Mouse (Mus musculus) embryonic facial prominence, embryonic 14.5 days (tissue): ENCODE results near the gene Flt3l. TPM values are rescaled to one million over a fixed set of nuclear protein-coding genes. Genes with fewer than 3 reads are reported as not detected.

ENCODE experiments used
- ATAC-seq: fragments of 200-750 bp; cut with Nextera tagmentation; 2 replicates; pipeline ENCODE4 v1.8.0; 2017; ENCODE audit warnings: low read depth, moderate number of reproducible peaks, moderate TSS enrichment
- DNase-seq: peaks from one replicate; pipeline ENCODE4 v3.0.0-alpha.2; 2015; ENCODE audit warnings: low spot score
- H3K27ac ChIP-seq: fragments of 300-500 bp; sonication (generic); replicated peaks from 2 replicates; pipeline ENCODE4 v1.5.1; 2014; ENCODE audit warnings: low read depth, mild to moderate bottlenecking, low read length, moderate library complexity
- H3K27me3 ChIP-seq: fragments of 300-500 bp; sonication (generic); replicated peaks from 2 replicates; pipeline ENCODE4 v1.6.1; 2014; ENCODE audit warnings: low read length; ENCODE audit not compliant: control insufficient read depth, insufficient read depth
- H3K36me3 ChIP-seq: fragments of 300-500 bp; sonication (generic); 2 replicates; pipeline ENCODE4 v1.6.1; 2014; ENCODE audit warnings: low read length, mixed read lengths; ENCODE audit not compliant: control insufficient read depth, insufficient read depth
- H3K4me1 ChIP-seq: fragments of 300-500 bp; sonication (generic); 2 replicates; pipeline ENCODE4 v1.6.1; 2014; ENCODE audit warnings: antibody characterized with exemption, low read length; ENCODE audit not compliant: control insufficient read depth, insufficient read depth
- H3K4me2 ChIP-seq: fragments of 300-500 bp; sonication (generic); 2 replicates; pipeline ENCODE4 v1.6.1; 2014; ENCODE audit warnings: low read depth, mild to moderate bottlenecking, low read length, moderate library complexity, mixed read lengths
- H3K4me3 ChIP-seq: fragments of 300-500 bp; sonication (generic); 2 replicates; pipeline ENCODE4 v1.5.1; 2014; ENCODE audit warnings: low read depth, mild to moderate bottlenecking, low read length
- H3K9ac ChIP-seq: fragments of 300-500 bp; sonication (generic); 2 replicates; pipeline ENCODE4 v1.6.1; 2014; ENCODE audit warnings: low read depth, mild to moderate bottlenecking, low read length, moderate library complexity, mixed read lengths
- H3K9me3 ChIP-seq: fragments of 300-500 bp; sonication (generic); 2 replicates; pipeline ENCODE4 v1.6.1; 2016; ENCODE audit warnings: low read length; ENCODE audit not compliant: control insufficient read depth
- WGBS: fragments of 180-500 bp; shearing (Covaris S2); extraction: QIAGEN DNeasy Blood & Tissue Kit; methylation state at CpG from one replicate; pipeline ENCODE4 v1.1.7; 2014; 5-methylcytosine and 5-hydroxymethylcytosine counted together
- polyA plus RNA-seq: library from polyadenylated mRNA; unstranded; fragments of >200 nt; fragmentation: Nextera tagmentation; extraction: Ambion mirVana; gene quantifications from 2 replicates; pipeline ENCODE4 v1.2.1, GENCODE M21; 2014

Gene Flt3l
- polyA plus RNA-seq, 1 experiment from 2014 or later = 2.3 TPM

DNA sequence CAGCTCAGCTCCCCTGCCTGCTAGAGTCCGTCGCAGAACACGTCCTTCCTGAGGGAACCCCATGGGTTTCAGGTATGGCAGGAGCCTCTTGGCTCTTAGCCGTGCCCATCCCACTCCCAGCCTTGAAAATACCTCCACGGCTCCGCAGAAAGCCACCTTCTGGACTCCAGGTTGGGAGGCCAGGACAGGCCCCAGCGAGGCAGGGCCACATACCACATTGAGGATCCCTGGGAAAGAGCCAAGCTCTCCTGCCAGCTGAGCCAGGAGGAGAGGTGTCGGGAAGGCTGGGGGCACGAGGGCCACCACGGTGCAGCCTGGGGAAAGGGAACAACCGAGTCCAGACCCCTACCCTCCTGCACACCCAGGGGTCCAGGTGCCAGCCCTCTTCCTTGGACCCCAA is 11.0 kb upstream of the Flt3l start:
- no peak overlapping the region for H3K27ac ChIP-seq
- no peaks in the 10 kb centered on the region for H3K27me3 ChIP-seq
- no peak for ATAC-seq
- H3K36me3 ChIP-seq = peaks cover 43% of the 10 kb centered on the region
- H3K9ac ChIP-seq = no peak overlapping the region
- H3K4me2 ChIP-seq = no peak overlapping the region
- no peaks in the 10 kb centered on the region for H3K9me3 ChIP-seq
- DNase-seq = no peak
- WGBS = 88% methylated on average over 11 of the region's 11 CpGs
- no peaks in the 10 kb centered on the region for H3K4me1 ChIP-seq
- H3K4me3 ChIP-seq = no peak overlapping the region

- ATAC-seq = no peak
- no peaks in the 10 kb centered on the region for H3K27me3 ChIP-seq
- no peak overlapping the region for H3K4me2 ChIP-seq
- H3K4me3 ChIP-seq = no peak overlapping the region
- 97% methylated on average over 8 of the region's 8 CpGs for WGBS
- no peak for DNase-seq
- no peak overlapping the region for H3K9ac ChIP-seq
- H3K4me1 ChIP-seq = no peaks in the 10 kb centered on the region
- no peaks in the 10 kb centered on the region for H3K9me3 ChIP-seq
- H3K27ac ChIP-seq = no peak overlapping the region
- peaks cover 43% of the 10 kb centered on the region for H3K36me3 ChIP-seq
Measured at GRCm38 (mm10) chr7:45145460-45145859, 9.2 kb upstream of the Flt3l start.

GRCm38 (mm10) chr7:45144368-45145174 is 8.3 kb upstream of the Flt3l start:
- ATAC-seq (no peak), DNase-seq (no peak)
- no peaks in the 10 kb centered on the region for H3K9me3 ChIP-seq
- 83% methylated on average over 13 of the region's 13 CpGs for WGBS
- no peak overlapping the region for H3K4me3 ChIP-seq
- no peak overlapping the region for H3K27ac ChIP-seq
- H3K4me2 ChIP-seq = no peak overlapping the region
- H3K9ac ChIP-seq = no peak overlapping the region
- peaks cover 43% of the 10 kb centered on the region for H3K36me3 ChIP-seq
- no peaks in the 10 kb centered on the region for H3K27me3 ChIP-seq
- no peaks in the 10 kb centered on the region for H3K4me1 ChIP-seq

GRCm38 (mm10) chr7:45141914-45142313 is 5.7 kb upstream of the Flt3l start:
- no peak for ATAC-seq

DNA sequence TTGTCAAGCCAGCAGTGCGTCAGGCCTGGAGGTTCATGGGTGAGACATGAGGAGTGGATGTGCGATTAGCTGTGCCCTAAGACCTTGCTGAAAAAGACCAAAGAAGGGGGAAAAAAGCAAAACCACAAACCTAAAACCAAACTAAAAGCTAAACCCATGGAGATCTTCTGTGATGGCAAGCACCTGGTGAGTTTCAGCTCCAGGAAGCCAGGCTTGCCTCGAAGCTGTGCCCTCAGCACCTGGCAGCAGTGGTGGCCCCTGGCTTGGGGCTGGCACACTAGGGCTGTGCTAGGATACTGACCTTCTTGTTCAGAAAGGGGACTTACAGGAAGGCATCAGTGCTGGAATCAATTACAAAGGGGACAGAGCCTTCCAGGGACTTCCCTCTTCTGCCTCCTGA is 5.1 kb upstream of the Flt3l start:
- no peaks in the 10 kb centered on the region for H3K4me1 ChIP-seq
- H3K4me2 ChIP-seq = no peak overlapping the region
- H3K9me3 ChIP-seq = no peaks in the 10 kb centered on the region
- ATAC-seq (no peak), DNase-seq (no peak)
- peaks cover 33% of the 10 kb centered on the region for H3K36me3 ChIP-seq
- no peak overlapping the region for H3K9ac ChIP-seq
- H3K4me3 ChIP-seq = no peak overlapping the region
- H3K27me3 ChIP-seq = no peaks in the 10 kb centered on the region
- WGBS = 88% methylated on average over 3 of the region's 3 CpGs
- H3K27ac ChIP-seq = no peak overlapping the region

More at GRCm38 (mm10) chr7:45141914-45142313, 5.7 kb upstream of the Flt3l start:
- Histone ChIP-seq H3K4me1 (no peaks in the 10 kb centered on the region), H3K9me3 (no peaks in the 10 kb centered on the region), H3K36me3 (peaks cover 35% of the 10 kb centered on the region), H3K9ac (no peak overlapping the region), H3K27ac (no peak overlapping the region), H3K27me3 (no peaks in the 10 kb centered on the region), H3K4me2 (no peak overlapping the region), H3K4me3 (no peak overlapping the region)
- no peak for DNase-seq
- WGBS = 87% methylated on average over 5 of the region's 5 CpGs

DNA sequence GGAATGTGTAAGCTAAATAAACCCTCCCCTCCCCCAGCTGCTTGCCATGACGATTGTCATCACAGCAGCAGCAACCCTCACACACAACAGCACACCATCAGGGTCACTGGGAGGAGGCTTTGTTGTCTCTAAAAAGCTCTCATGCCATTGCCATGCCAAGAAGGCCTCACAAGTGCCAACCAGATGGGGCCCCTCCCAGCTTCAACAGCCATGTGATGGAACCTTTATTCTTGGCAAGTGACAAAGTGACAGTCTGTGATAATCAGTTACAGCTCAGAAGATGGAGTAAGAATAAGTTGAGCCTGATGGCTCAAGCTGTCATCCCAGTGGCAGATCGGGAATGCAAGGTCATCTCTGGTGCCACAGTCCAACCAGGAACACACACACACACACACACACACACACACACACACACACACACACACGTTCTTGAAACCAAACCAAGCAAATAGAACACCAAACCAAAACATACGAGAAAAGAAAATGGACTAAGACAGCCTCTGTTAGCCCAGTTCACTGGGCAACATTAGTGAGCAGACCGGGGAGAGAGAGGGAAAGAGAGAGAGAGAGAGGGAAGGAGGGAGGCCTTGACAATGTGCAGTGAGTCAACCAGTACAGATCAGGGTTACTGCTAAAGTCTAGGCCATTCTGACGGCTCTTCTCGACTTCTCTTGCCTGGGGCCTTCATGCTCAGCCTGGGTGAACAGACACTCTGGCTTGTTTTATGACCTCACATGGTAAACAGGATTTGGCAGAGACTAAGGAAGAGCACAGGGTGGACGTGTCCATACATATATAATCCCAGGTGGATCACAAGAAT is 3.9 kb upstream of the Flt3l start:
- no peak overlapping the region for H3K4me3 ChIP-seq
- H3K4me1 ChIP-seq = peaks cover 4% of the 10 kb centered on the region; the same call in 1 of the 2 replicates
- peaks cover 26% of the 10 kb centered on the region for H3K36me3 ChIP-seq
- WGBS = 74% methylated on average over 8 of the region's 8 CpGs
- H3K27ac ChIP-seq = no peak overlapping the region
- H3K9ac ChIP-seq = no peak overlapping the region
- no peak overlapping the region for H3K4me2 ChIP-seq
- no peak for ATAC-seq
- DNase-seq = no peak
- H3K9me3 ChIP-seq = no peaks in the 10 kb centered on the region
- H3K27me3 ChIP-seq = no peaks in the 10 kb centered on the region

DNA sequence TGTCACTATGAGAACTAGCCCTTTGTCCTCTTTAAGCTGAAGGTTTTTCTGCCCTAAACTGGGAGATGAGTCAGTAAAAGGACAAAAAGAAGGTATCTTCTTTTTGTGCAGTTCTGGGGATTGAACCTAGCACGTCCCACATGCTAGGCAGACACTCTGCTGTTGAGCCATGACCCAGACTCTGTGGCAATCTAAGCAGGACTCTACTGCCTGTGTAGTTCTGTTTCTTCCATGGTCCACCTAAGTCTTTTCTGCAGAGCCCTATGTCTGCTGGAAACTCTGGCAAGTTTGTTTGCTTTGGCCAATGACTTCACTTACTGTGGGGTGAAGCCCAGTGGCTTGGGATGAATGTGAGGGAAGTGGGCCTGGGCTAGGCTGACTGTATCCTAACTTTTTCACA is 2.2 kb upstream of the Flt3l start:
- DNase-seq (no peak), ATAC-seq (no peak)
- no peak overlapping the region for H3K4me2 ChIP-seq
- no peak overlapping the region for H3K9ac ChIP-seq
- no peak overlapping the region for H3K27ac ChIP-seq
- H3K27me3 ChIP-seq = no peaks in the 10 kb centered on the region
- H3K4me3 ChIP-seq = no peak overlapping the region
- peaks cover 10% of the 10 kb centered on the region; the same call in 1 of the 2 replicates for H3K36me3 ChIP-seq
- 94% methylated on average over 1 of the region's 1 CpGs for WGBS
- H3K4me1 ChIP-seq = peaks cover 4% of the 10 kb centered on the region; the same call in 1 of the 2 replicates
- H3K9me3 ChIP-seq = no peaks in the 10 kb centered on the region

DNA sequence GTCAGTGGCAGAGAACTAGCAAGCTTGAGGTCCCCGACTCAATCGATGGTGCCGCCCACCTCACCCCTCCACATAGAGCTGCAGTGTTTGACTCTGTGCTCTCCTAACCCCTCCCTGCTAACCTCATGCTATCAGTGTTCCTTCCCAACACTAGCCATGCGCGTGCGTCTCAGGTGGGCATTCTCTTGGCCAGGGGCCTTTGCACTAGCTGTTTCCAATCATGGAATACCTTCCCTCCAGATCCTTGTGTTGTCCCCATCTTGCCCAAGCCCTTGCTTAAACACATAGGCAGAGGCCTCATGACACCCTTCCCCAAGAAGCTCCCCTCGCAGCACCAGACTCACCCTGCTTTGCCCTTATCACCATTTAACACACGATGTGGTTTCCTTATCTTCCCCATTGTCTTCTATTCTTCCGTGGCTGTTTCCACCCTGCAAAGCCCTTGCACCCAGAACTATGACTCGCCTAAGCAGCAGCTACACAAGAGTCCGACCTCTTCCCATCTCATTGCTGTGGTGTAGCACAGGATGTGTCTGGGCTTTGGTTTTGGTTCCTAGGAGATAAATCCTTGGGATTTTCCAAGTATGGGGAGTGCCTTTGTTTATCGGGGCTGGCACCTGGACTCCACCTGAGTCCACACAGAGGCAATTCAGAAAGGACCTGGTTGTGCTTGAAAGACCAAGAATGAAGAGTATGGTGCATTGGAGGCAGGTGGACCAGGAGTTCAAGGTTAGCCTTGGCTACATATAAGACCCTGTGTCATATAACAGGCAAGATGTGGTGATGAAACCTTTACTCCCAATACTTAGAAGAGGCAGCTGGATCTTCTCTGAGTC is 1.2 kb upstream of the Flt3l start:
- Histone ChIP-seq H3K9ac (no peak overlapping the region), H3K4me2 (no peak overlapping the region), H3K9me3 (no peaks in the 10 kb centered on the region), H3K4me3 (no peak overlapping the region), H3K4me1 (peaks cover 4% of the 10 kb centered on the region; the same call in 1 of the 2 replicates), H3K36me3 (peaks cover under 1% of the 10 kb centered on the region; the same call in 1 of the 2 replicates), H3K27me3 (no peaks in the 10 kb centered on the region), H3K27ac (no peak overlapping the region)
- DNase-seq (no peak), ATAC-seq (no peak)
- 73% methylated on average over 12 of the region's 12 CpGs for WGBS
